Mouse (Mus musculus) frontal cortex, adult 2 months (tissue): ENCODE results near the gene Serpina3b. TPM values are rescaled to one million over a fixed set of nuclear protein-coding genes. Genes with fewer than 3 reads are reported as not detected.

Experiments used
- DNase-seq, 2 experiments: peaks; one replicate each; pipeline ENCODE4 v3.0.0; 2022; ENCODE audit warnings: low spot score in 1 of 2; ENCODE audit errors: extremely low spot score in 1 of 2
- polyA plus RNA-seq: library from polyadenylated mRNA; depleted of rRNA; stranded (reverse); fragments of >200 nt; gene quantifications from 2 replicates; pipeline ENCODE4 v1.2.3, GENCODE M21; 2012; rRNA removed

Serpina3b gene
- polyA plus RNA-seq, 1 experiment: not detected

DNA sequence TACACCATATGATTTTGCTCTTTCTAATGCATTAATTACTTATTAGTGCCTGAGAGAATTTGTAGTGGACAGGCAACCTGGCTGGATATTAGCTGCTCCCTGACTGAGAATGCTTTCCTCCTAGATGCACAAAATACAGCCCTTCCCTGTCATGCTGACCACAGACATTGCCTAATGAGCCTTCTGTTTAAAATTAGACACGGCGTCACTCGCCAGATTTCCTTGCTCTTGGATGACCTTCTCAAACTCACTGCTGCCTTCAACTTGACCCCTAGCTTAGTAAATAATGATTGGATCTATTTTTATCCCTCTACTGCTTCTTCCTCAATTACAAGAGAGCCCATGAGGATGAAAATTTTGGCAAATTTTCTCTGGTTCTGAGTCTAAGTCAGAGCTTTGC is 47.0 kb downstream of the Serpina3b start:
- DNase-seq: no peak

DNA sequence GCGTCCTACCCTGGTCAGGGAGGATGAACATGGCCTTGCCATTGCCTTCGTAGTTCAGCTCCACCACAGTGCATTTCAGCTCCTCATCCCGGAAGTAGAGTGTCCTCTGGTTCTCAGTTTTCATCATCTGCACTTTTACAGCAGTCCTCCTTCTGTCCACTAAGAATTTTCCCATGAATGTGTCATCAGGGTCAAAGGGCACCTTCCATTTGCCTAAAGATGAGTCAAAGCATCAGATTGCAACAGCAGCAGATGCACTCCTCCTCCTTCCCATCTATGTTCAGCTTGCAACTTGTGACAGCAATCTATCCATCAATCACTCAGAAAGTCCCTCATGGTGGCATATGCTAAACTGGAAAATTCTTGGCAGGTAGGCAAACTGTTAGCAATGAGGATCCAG is 47.8 kb downstream of the Serpina3b start:
- DNase-seq: no peak

DNA sequence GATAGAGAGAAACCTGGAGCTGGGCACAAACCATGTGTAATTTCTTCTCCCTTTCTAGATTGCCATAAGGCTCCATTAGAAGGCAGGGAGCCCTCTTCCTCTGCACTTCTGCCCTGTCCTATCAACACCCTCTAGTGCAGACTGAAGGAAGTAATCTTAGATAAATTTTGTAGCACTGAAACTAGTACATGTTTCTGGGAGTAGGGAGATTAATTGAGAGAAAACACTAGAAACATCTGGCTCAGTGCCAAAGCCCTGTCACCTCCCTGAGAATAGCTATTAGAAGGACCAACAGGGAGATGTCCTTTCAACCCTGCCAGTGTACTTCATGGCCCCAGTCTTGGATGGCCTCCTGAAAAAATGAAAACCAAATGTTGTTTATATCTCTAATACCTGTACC is 50.8 kb downstream of the Serpina3b start:
- no peak for DNase-seq

DNA sequence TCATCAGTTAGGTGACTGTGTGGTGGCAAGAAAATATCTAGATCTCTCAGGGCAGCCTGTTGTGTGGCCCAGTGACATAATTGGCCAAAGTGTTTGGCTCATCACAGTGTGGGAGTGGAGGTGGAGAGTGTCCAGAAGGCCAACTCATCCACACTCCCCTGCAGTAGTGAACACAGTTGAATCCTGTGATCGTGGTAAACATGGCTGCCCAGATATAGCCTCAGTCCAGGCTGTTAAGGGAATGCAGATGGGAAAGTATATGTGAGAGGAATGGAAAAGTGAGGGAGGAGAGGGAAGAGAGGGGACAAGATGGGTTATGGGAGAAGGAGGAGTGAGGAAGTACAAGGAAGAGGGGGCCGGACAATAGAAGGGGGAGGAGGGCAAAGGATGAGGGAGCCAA is 51.2 kb downstream of the Serpina3b start:
- no peak for DNase-seq

DNA sequence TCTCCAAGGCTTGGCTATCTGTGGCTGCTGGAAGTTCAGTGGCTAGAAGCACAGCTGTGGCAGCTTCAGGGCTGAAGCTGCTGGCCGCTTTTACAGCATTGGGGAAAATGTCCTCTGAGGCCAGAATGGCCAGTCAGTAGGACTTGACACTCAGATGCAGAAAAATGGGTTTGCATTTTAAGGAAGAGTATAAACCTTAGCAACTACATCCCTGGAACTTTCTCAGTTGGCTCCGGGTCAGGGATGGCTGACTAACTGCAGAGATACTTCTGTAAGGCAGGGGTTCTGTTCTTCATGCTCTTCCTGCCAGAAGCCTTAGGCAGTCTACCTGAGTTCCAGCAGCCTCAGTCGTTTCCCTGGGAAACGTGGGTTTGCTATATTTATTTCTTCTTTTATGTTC is 57.2 kb downstream of the Serpina3b start:
- DNase-seq: no peak

DNA sequence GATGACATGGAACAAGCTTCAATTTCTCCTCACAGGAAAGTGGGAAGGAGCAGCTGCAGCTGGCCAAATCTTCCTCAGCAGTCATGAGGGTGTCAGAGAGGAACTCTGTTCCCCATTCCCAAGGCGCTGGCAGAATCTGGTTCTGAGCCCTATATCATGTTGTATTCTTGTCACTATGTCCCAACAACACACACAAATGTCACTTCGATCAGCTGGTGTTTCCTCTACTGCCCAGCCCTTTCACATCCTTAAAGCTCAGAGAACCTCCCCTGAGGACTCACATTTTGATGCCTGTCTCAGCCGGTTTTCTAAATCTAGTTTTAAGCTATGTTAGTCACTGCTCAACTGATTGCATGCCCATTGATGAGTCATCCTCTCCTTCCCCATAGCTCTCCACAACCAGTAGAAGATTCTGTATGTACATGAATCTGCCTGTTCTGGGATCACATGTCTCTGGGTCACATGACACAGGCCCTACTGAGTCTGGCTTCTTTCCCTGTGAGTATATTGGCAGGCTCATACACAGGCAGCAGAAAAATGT is 58.3 kb downstream of the Serpina3b start:
- DNase-seq: peak; percentile 21 to 58

Other genes starting within 250 kb of the Serpina3b start
- not detected in 2 replicates for gene Serpina1c, start 223.1 kb upstream of the Serpina3b start, polyA plus RNA-seq
- 0.34 TPM in 1 of 2 replicates, not detected in the other for gene Serpina1e, start 169.0 kb upstream of the Serpina3b start, polyA plus RNA-seq
- not detected in 2 replicates for gene Serpina11, start 138.0 kb upstream of the Serpina3b start, polyA plus RNA-seq
- 1.5 TPM in 2 replicates for gene Serpina9, start 114.2 kb upstream of the Serpina3b start, polyA plus RNA-seq
- not detected in 2 replicates for gene Serpina12, start 83.6 kb upstream of the Serpina3b start, polyA plus RNA-seq
- not detected in 2 replicates for gene Serpina5, start 26.9 kb upstream of the Serpina3b start, polyA plus RNA-seq
- gene Serpina3a, start 15.3 kb upstream of the Serpina3b start, polyA plus RNA-seq: not detected in 2 replicates
- gene Serpina3c, start 25.9 kb downstream of the Serpina3b start, polyA plus RNA-seq: 0.06 TPM in 1 of 2 replicates, not detected in the other
- 0.06 TPM in 1 of 2 replicates, not detected in the other for gene Serpina3f, start 86.5 kb downstream of the Serpina3b start, polyA plus RNA-seq
- gene Serpina3g, start 108.2 kb downstream of the Serpina3b start, polyA plus RNA-seq: 0.24 and 0.27 TPM in 2 replicates
- gene Serpina3i, start 135.1 kb downstream of the Serpina3b start, polyA plus RNA-seq: not detected in 2 replicates
- not detected in 2 replicates for gene Serpina3j, start 186.6 kb downstream of the Serpina3b start, polyA plus RNA-seq
- not detected in 2 replicates for gene Serpina3k, start 210.5 kb downstream of the Serpina3b start, polyA plus RNA-seq
- not detected in 2 replicates for gene Serpina3m, start 210.5 kb downstream of the Serpina3b start, polyA plus RNA-seq